Mouse (Mus musculus) cerebellum, adult 8-10 months (tissue): ENCODE results near the gene Lbhd1.

Source experiments
- DNase-seq: peaks from one replicate; pipeline ENCODE4 v3.0.0; 2022

Gene Lbhd1

DNA sequence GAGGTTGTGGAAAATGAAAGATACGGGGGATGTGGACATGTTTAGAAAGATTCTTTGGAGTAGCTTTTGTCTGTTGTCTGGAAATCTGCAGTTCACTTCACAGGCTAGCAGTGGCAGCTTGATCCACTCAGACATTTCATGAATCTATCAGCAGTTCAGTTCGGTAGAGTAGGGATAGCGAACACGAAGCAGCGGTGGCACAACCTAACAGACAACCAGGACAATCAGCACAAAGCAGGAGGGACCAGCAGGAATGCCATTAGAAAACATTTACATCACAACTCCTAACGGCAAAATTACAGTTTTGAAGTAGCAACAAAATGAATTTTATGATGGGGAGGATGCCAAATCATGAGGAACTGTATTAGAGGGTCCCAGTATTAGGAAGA, 36.1 kb downstream of the Lbhd1 start:
- DNase-seq: no peak

DNA sequence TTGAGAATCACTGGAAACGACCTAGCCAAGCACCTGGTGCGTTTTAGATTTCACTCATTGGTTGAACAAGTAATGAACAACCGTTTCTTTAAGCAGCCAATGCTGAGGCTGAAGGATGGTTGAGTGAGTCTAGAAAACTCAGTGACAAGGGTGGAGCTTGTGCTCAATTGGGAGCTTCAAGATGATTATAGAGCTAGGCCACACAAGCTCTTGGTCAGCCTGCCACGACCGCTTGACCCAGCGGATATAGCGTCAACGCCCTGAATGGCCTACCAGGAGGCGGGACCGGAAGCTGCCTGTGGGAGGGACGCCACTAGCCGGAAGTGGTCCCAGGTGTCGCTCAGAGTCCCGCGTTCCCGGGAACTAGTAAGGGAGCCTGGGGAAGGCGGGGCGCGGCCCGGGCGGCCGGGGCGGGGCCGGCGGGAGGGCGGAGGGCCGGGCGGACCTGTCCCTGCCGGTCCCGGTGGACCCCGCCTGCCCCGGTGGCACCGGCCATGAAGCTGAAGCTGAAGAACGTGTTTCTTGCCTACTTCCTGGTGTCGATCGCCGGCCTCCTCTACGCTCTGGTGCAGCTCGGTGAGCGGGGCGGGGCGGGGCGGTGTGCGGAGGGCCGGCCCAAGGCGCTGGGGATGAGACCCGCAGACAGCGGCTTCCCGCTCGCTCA, 36.7 kb downstream of the Lbhd1 start, which contains the start of gene B3gat3:
Gene B3gat3 (plus strand): TSS at position 302 of the 664 bp plus-strand sequence.
- peak; percentile 94 for DNase-seq

DNA sequence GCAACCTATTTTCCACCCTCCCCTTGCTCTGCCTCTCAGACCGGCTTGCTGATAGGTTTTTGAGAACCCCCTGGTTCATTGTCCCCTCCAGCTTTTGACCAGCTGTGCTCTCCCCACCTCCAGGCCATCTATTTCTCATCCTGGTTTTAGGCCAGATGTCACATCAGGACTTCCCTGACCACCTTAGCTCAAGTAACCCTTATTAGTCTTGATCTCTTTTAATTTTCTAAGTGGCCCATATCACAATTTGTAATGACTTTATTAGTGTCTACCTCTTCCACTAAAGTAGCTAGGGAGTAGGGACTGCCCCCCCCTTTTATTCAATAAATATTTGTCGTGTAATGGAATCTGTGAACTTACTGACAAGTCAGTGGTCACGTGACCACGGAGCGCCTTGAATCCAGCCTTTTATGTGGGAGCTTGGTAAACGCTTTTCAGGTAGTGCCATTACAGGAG, 37.3 kb downstream of the Lbhd1 start:
- no peak for DNase-seq

DNA sequence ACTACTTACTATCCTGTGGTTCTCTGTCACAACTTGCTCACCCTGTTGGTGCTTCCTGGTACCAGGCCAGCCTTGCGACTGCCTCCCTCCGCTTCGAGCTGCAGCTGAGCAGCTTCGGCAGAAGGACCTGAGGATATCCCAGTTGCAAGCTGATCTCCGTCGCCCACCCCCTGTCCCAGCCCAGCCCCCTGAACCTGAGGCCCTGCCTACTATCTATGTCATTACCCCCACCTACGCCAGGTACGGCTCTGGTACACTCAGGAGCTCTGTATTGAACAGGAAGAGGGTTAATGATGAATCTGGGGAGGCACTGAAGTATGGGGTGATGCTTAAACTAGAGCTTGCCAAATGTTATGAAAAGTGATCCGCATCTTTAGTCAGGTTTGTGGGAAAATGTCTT, 38.2 kb downstream of the Lbhd1 start:
- DNase-seq: no peak

DNA sequence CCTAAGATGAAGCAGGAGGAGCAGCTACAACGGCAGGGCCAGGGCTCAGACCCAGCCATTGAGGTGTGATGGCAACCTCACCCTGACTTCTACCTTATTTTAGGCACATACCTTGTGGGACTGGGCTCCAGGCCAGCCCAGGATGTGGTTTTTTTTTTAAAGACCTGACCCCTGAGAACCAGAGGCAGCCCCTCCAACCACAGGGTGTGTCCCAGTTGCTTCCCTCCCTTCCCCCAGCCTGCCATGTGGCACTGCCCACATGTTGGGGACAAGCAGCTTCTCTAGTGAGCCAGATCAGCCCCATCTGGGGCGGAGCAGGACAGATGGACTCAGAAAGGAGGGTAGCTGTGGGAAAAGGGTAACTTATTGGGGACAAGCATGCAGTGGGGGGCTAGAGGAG, 43.2 kb downstream of the Lbhd1 start:
- DNase-seq: no peak

DNA sequence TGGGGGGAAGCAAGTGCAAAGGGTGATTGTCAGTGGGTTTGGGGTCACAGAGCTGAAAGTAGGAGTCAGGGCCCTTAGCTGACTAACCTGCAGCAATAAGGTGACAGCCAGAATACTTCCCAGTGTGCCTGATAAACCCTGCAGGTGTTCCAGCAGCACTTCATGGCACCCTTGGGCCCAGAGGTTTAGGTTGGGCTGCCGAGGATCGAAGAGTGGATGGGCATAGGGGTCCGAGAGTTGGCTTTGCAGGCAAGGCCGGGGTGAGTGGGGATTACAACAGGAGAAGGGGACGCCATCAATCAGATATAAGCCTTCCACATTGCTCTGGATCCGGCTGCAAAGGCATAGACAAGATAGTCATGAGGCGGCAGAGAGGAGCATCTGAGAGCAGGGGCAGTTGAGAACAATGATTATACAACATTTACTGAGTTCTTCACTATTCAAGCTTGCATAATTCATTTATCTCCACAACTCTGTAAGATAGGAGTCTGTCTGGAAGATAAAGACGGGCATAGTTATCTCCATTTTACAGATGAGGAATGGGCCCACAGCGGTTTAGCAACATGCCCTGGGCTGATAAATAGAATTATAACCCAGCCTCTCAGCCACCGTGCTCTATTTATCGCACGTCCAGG, 44.5 kb downstream of the Lbhd1 start:
- no peak for DNase-seq

DNA sequence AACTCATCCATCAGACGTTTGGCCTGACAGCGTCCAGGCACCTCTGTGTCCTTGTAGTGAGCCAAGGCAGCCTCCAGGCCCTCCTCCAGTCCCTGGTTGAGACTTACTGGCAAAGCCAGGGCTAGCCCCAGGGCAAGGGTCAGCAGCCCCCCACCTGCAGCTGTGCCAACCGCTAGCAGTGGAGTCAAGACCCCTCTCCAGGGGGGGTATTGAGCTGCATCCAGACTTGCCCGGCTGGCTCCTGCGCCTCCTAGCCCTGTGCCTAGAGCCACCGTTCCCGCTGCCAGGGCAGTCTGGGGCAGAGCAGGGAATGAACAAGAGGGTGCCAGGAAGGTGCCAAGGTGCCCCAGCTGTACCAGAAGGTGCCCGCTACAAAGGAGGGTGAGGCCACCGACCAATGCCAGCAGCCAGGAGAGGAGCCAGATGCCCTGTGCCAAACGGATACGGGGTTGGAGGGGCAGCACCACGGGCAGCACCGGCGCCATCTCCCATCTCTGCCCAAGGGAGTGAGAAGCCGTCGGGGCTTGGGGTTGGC, 45.2 kb downstream of the Lbhd1 start:
- DNase-seq: no peak

DNA sequence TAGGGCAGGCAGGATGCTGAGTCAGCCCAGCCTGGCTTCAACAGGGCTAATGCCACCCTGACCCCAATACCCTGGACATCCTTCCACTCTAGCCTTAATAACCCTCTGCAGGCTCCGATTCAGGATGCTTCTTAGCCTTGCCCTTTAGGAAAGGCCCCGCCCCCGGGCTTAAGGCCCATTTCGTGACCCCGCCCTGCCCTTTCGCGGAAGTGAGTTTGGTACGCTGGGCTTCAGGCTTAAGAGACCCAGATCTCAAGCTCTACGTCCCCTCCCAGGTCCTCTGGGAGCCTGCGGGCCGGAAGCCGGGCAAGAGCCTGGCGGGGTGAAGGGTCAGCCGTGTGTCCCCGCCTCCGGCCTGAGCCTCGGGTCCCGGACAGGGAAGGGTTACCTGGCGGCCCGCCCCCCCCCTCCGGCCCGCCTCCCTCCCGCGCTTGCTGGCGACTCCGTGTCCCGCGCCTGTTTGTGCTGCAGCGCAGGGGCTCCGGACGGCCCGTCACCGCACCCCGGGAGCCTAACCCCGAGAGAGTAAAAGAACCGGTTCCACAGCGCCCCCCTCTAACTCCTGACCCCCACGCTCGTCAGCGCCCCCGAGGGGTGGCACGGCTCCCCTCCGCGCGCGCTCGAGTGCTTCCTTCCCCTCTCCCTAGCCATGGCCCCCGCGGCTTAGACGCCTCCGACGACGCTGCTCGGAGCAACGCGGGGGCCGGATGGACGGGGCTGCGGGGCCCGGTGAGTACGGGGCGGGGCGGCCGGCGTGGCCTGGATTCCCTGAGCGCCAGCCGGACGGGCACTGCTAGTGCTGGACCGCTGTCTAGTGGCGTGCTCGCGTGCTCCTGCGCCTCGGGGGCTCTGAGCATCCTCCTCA, 45.9 kb downstream of the Lbhd1 start, which contains the start of the genes Rom1 and Eml3:
Gene Rom1 (minus strand): TSS at position 133 of the 865 bp plus-strand sequence.
Gene Eml3 (plus strand): TSS at position 329 of the 865 bp plus-strand sequence.
- DNase-seq: peak; percentile 81

DNA sequence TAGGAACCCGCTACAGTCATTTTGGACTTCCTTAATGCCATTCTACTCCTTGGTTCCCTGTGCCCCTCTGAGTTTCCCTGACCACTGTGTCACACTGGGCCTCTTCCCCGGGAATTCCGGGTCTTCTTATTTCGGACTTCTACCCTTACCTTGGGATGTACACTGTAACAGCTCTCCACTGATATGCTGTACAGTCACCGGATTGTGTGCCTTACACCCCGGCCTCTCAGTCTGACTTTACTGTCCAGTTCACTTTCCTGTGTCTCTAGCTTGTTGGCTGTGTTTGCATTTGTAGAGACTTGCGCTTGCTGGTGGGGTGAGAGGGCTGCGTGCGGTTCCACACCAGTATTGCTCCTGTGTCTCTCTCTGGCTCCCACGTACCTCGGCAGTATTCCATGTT, 46.6 kb downstream of the Lbhd1 start:
- DNase-seq: no peak

DNA sequence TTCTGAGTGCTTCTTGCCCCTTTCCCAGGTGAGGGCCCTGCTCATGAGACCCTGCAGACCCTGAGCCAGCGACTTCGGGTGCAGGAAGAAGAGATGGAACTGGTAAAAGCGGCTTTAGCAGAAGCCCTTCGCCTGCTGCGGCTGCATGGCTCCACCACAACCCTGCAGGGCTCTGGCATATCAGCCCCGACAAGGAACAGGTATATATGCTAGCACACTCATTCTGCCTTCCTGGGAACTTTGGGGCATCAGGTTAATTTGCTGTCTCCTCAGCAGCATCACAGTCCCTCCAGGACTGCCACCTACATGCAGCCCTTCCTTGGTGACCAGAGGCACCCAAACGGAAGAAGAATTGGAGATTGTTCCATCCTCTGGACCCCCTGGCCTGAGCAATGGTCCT, 47.2 kb downstream of the Lbhd1 start:
- no peak for DNase-seq

DNA sequence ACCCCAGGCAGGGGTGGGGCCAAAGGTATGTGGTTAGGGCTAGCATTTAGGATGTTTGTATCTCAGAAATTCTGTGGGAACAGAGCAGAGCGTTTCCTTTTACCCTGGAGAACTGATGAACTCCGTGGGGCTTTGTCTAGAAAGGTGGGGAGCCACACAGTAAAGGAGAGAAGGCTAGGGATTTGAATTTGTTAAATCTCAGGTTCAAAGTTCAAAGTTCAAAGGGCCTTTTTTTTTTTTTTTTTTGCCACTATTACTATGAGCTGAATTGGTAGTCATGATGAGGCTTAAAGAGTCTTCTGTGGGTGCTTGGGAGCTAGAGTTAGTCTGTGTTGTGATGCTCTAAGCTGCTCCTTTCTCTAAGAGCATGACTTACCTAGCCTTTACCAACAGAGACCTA, 53.2 kb downstream of the Lbhd1 start:
- DNase-seq: no peak

DNA sequence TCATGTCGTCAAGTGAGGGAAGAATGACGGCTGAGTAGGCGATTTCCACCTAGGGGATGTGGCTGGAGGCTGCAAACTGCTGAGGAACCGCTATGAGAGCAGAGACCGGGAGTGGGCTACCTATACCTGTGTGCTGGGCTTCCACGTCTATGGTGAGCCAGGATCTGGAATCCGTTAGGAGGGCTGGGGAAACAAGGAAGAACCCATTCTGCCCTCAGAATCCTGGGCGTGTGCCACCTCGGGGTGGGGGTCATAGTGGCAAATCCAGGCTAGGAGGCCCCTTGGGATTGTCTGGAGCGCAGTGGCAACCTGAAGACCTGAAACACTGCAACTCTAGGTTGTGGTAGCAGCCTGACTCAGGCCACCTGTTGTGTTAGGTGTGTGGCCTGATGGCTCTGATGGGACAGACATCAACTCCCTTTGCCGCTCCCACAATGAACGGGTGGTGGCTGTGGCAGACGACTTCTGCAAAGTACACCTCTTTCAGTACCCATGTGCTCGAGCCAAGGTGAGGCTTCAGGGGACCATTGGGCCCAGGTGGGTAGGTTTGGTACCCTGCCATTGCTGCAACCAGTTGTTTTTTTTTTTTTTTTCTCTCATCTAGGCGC, 57.1 kb downstream of the Lbhd1 start:
- DNase-seq: peak; percentile 47

DNA sequence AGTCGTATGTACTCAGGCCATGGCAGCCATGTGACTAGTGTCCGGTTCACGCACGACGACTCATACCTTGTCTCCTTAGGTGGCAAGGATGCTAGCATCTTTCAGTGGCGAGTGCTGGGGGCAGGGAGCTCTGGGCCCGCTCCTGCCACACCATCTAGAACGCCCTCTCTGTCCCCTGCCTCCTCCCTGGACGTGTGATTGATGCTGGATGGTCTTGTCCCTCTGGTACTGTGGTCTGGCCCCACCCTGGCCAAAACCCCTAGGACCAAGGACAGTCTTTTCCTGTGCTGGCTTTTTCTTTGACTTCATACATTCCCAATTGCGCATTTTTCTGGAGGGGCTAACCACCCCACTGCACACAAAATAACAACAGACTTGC, 57.6 kb downstream of the Lbhd1 start:
- no peak for DNase-seq

DNA sequence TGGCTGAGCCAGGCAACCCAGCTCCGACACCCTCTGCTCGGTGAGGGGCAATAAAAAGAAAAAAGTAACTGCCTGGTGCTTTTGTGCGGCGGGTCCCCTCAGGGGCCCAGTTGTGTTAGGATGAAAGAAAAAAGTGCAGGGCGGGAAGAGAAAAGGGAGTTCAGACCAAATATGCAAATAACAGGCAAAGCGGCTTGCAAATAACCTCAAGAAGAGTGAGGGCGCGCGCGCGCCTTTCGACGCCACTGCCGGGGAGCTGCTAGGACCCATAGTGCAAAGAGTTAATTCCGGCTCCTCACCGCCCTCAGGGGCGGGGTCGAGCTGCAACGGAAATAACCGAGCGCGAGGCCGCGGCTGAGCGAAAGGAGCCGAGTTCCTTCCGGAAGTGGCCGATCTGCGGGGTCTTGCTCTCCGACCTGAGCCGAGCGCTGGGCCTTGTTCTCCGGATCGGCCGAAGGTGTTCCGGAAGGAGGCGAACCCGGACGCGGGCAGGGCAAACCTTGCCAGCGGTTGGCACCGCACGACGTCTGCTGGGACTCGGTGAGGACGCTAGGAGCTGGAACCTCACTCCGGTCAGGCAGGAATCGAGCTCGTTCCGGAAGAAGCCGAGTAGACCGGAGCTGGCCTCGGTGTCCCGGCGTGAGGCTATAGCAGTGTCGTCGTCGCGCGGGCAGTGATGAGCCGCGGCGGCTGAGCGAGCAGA, 58.1 kb downstream of the Lbhd1 start, which contains the start of gene Mta2:
Gene Mta2 (plus strand): TSS at position 361 of the 703 bp plus-strand sequence.
- DNase-seq: peak; percentile 97
